Mouse (Mus musculus): ENCODE data around the gene Cdc42ep5.

Cdc42ep5 gene

GRCm38 (mm10) chr7:4145552-4146190 lies 19.0 kb downstream of the Cdc42ep5 start:
- DNase-seq, result peak; percentile 65

DNA sequence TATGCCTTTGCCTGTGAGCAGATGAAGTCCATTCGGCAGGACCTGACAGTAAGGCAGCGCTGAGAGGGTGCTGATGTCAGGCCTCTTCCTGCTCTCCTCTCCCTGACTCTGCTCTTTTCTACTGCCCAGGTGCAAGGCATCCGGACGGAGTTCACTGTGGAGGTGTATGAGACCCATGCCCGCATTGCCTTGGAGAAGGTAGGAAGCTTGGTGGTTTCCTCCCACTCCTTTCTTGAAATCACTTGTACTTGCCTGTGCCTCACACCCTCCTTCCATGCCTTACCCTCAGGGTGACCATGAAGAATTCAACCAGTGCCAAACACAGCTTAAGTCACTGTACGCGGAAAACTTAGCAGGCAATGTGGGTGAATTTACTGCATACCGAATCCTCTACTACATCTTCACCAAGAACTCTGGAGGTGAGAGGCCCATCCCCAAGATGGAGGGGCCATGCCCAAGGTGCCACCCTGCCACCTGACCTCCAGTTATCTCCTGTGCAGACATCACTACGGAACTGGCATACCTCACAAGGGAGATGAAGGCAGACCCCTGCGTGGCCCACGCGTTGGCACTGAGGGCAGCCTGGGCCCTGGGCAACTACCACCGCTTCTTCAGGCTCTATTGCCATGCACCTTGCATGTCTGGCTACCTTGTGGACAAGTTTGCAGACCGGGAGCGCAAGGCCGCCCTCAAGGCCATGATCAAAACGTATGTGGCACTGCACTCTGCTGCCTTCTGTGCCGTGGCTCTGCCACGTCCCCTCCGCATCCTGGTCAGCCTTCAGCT lies 19.7 kb downstream of the Cdc42ep5 start:
- no peak for DNase-seq

DNA sequence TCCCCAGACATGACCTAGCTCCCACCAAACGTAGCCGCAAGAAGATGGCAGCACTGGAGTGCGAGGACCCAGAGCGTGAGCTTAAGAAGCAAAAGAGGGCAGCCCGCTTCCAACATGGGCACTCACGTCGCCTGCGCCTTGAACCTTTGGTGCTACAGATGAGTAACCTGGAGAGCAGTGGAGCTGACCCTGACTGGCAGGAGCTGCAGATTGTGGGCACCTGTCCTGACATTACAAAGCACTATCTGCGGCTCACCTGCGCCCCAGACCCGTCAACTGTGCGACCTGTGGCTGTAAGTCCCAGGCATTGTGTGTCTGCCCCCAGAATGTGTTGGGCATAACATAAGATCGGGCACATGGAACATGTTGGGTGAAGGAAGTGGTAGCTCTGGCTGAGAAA lies 20.6 kb downstream of the Cdc42ep5 start:
- no peak for DNase-seq

DNA sequence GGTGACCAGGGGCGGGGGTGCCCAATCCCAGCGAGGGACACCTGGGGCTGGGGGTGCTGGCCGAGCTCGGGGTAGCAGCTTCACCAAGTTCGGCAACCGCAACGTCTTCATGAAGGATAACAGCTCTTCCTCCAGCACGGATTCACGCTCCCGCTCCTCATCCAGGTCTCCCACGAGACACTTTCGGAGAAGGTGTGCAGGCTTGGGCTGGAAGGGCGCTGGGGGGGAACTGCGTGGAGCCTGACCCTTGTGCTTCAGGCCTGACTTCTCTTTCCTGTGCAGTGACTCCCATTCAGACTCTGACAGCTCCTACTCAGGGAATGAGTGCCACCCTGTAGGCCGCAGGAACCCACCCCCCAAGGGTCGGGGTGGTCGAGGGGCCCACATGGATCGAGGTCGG lies 21.2 kb downstream of the Cdc42ep5 start:
- DNase-seq, result no peak

GRCm38 (mm10) chr7:4142796-4143445 lies 21.7 kb downstream of the Cdc42ep5 start:
- DNase-seq, result no peak

GRCm38 (mm10) chr7:4141648-4142325 lies 22.9 kb downstream of the Cdc42ep5 start:
- DNase-seq, result no peak

GRCm38 (mm10) chr7:4139391-4139790 lies 25.3 kb downstream of the Cdc42ep5 start:
- no peak for DNase-seq

- no peak for DNase-seq
Observed at GRCm38 (mm10) chr7:4138671-4139070, 26.0 kb downstream of the Cdc42ep5 start.

- no peak for DNase-seq
Observed at GRCm38 (mm10) chr7:4138181-4138580, 26.5 kb downstream of the Cdc42ep5 start.

DNA sequence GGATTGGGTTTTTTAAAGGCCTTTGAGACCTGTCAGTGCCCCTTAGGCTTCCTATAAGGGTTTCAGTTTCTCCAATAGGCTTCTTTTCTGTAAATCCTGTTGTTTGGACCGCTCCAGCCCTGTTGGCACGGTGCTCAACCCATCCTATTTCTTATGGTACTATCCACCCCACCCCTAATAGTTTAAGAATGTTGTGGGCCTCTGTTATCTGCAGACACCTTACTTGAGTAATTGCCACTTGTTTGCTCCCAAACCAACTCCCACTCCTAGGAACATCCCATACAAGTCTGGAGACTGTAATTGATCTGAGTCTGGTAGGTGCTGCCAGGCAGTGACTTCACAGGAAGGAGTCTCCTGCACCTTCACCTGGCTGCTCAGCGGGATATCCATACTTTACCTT lies 26.9 kb downstream of the Cdc42ep5 start:
- DNase-seq, result no peak

GRCm38 (mm10) chr7:4136771-4137531 lies 27.7 kb downstream of the Cdc42ep5 start, which contains the start of gene Leng8:
Gene Leng8 (plus strand): TSS chr7:4137039.
- DNase-seq, result peak; percentile 100

- DNase-seq, result no peak
Observed at GRCm38 (mm10) chr7:4136404-4136770, 28.3 kb downstream of the Cdc42ep5 start.

DNA sequence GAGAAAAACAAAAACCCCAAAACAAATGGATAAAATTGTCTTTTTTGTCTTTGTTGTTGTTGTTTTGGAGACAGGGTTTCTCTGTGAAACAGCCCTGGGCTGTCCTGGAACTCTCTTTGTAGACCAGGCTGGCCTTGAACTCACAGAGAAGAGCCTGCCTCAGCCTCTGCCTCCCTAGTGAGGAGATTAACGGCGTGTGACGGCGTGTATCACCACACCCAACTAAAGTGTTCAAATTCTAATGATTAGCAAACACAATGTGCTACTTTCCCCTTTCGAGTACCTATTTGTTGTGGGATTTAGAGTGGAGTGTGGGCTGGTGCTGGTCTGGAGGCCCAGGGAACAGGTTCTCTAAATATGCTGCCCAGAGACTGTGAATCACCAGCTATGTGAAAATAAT lies 29.7 kb downstream of the Cdc42ep5 start:
- no peak for DNase-seq

DNA sequence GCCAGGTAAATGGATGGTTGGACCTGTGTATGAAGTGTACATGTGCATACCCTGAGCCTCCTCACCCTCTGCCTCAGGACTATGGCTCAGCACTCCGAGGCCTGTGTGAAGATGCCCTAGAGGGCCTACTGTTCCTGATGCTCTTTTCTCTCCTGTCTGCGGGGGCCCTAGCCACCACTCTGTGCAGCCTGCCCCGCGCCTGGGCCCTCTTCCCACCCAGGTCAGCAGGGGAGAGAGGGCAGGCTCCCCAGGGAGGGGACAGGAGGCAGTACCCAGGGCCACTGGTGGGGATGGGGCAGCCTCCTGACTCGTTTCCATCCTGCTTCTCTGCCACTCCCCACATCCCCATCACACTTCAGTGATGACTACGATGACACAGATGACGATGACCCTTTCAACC lies 31.7 kb downstream of the Cdc42ep5 start:
- DNase-seq, result no peak

DNA sequence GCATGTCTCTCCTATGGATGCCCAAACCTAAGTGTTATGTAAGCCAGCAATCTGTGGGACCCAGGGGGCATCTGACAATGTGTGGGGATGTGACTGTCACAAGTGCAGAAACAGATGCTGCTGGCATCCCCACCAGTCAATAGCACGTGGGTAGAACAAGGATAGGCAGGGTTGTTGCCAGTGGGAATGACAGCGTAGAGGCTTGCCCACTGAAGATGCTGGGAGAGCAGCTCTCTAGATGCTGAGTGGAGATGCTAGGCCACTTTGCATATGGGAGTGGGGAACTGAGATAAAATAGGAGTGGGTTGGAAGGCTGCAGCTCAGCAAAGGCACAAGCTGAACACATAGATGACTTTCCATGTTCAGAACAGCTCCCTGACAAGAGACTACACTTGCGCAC lies 32.1 kb downstream of the Cdc42ep5 start:
- DNase-seq, result no peak

DNA sequence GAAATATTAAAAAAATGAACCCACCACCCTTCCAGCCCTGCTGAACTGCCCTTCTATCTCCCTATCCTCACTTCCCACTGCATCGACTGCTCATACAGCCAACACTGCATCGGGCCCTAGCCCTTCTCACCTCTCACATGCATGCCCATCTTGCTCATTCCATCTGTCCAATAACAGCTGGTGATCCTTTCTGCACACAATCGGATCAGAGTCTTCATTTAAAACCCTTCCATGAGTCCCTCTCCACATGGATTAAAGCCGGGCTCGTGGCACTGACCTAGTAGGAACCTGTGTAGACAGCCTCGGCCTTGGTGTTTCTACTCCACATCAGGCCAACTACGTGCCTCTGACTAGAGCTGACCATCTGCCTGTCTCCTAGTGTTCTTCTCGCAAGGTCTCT lies 32.7 kb downstream of the Cdc42ep5 start:
- DNase-seq, result no peak

GRCm38 (mm10) chr7:4130686-4131452 lies 33.8 kb downstream of the Cdc42ep5 start:
- peak; percentile 82 for DNase-seq

DNA sequence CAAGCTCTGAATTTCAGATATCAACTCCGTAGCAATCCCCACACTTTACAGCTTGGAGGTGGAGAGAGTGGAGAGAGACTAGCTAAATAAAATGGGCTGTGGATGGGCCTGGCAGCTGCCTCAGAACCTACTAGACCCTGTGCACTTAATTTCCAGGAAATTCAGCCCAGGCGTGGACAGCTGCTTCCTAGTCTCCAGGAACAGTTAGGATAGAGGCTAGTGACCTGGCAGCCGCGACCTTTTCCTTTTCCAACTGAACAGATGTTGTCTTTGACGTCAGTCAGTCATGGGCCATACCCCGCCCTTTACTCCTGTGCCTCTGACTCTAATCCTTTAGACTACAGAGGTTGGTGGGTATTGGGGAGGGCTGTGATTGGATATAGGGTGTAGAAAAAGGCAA lies 35.8 kb downstream of the Cdc42ep5 start:
- DNase-seq, result no peak

- DNase-seq, result no peak
Observed at GRCm38 (mm10) chr7:4127894-4128293, 36.8 kb downstream of the Cdc42ep5 start.

DNA sequence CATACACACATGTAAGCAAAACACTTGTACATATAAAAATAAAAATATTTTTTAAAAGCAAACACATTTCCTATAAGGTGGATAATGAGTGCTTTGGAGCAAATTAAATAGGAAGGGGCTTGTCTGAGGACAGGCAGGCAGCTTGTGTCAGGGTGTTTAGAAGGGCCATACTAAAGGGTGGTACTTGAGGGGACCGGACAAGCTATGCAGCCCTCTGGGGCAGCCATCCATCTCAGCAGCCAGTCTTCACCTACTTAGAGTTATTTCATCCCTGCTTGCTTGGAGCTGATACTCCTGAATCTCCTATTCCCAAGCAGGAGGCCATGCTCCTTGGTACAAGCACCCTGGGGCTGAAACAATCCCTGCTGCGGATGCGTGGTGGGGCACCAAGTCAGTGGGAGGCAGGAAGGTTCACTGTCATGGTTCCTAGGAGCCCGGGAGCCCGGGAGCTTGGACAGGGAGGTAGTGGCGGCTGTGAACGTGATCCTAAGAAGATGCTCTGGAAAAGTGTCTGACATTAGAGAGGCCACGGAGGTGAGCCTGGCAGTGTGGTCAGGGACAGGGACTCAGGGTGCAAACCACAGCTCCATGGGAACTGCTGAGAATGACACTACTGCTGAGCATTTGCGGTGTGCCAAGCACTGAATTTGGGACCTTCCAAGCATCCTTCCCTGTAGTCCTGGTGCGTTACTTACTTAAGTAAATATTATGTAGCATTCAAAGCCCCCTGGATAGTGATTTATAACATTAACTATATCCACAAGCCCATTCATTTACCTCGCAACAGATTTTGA lies 37.5 kb downstream of the Cdc42ep5 start:
- no peak for DNase-seq

- DNase-seq, result no peak
Observed at GRCm38 (mm10) chr7:4125306-4125705, 39.4 kb downstream of the Cdc42ep5 start.

All from kidney, adult 18-20 months (tissue).